Mouse (Mus musculus) midbrain, embryonic 10.5 days (tissue): Measurements from ENCODE around the gene Cntd1. TPM values are rescaled to one million over a fixed set of nuclear protein-coding genes. Genes with fewer than 3 reads are reported as not detected.
A peak's percentile ranks its signal among the peaks of the same experiment; 100 is the strongest.
"Not testable (repeated sequence)": the region's sequence is repeated elsewhere in the genome, so short reads cannot be mapped to it uniquely, and the experiment has no call there.

Source experiments
- DNase-seq: peaks from one replicate; pipeline ENCODE4 v3.0.0-alpha.2; 2017; ENCODE audit warnings: low spot score
- H3K27ac ChIP-seq: fragments of 300-500 bp; sonication (generic); replicated peaks from 2 replicates; pipeline ENCODE4 v1.5.1; 2016; ENCODE audit warnings: mild to moderate bottlenecking
- H3K27me3 ChIP-seq: fragments of 300-500 bp; sonication (generic); 2 replicates; pipeline ENCODE4 v1.6.1; 2016; ENCODE audit warnings: low read depth, mild to moderate bottlenecking; ENCODE audit not compliant: poor library complexity, severe bottlenecking
- H3K36me3 ChIP-seq: fragments of 300-500 bp; sonication (generic); 2 replicates; pipeline ENCODE4 v1.6.1; 2016; ENCODE audit warnings: mild to moderate bottlenecking, moderate library complexity
- H3K4me1 ChIP-seq: fragments of 300-500 bp; sonication (generic); 2 replicates; pipeline ENCODE4 v1.6.1; 2016
- H3K4me3 ChIP-seq: fragments of 300-500 bp; sonication (generic); 2 replicates; pipeline ENCODE4 v1.5.1; 2016; ENCODE audit warnings: mild to moderate bottlenecking, moderate library complexity
- H3K9me3 ChIP-seq: fragments of 300-500 bp; sonication (generic); replicated peaks from 2 replicates; pipeline ENCODE4 v1.6.1; 2016; ENCODE audit warnings: mild to moderate bottlenecking
- whole genome bisulfite sequencing: fragments of 180-500 bp; shearing (Covaris S2); methylation state at CpG from one replicate; pipeline ENCODE4 v1.1.7; 2016; 5-methylcytosine and 5-hydroxymethylcytosine counted together
- polyA plus RNA-seq: library from polyadenylated mRNA; unstranded; fragments of >200 nt; fragmentation: Nextera tagmentation; extraction: Ambion mirVana; gene quantifications from 2 replicates; pipeline ENCODE4 v1.2.1, GENCODE M21; 2016

Cntd1 gene
- polyA plus RNA-seq, 1 experiment from 2014 or later: 1.8 TPM

GRCm38 (mm10) chr11:101330371-101330924 is 51.6 kb downstream of the Cntd1 start, which contains the start of gene Aoc3:
Gene Aoc3, plus strand, starts transcription at chr11:101330605.
- WGBS: 84% methylated on average over 7 of the region's 7 CpGs

GRCm38 (mm10) chr11:101330961-101331360 is 52.1 kb downstream of the Cntd1 start:
- H3K4me3 ChIP-seq, DNase-seq, H3K9me3 ChIP-seq, H3K36me3 ChIP-seq, H3K27ac ChIP-seq, H3K27me3 ChIP-seq: not testable (repeated sequence)
- WGBS: 83% methylated on average over 6 of the region's 6 CpGs
- peaks cover 24% of the 10 kb centered on the region for H3K4me1 ChIP-seq

More at GRCm38 (mm10) chr11:101330371-101330924, 51.6 kb downstream of the Cntd1 start, which contains the start of gene Aoc3:
- Histone ChIP-seq H3K4me3 (no peak within 1 kb of the TSS), H3K27me3 (no peaks in the 10 kb centered on the region), H3K9me3 (no peaks in the 10 kb centered on the region), H3K4me1 (peaks cover 21% of the 10 kb centered on the region), H3K27ac (no peak within 1 kb of the TSS), H3K36me3 (peaks cover 13% of the 10 kb centered on the region)
- DNase-seq: no peak

GRCm38 (mm10) chr11:101332537-101332936 is 53.7 kb downstream of the Cntd1 start:
- no peaks in the 10 kb centered on the region for H3K36me3 ChIP-seq
- H3K9me3 ChIP-seq: no peaks in the 10 kb centered on the region
- no peaks in the 10 kb centered on the region for H3K27me3 ChIP-seq
- 74% methylated on average over 3 of the region's 3 CpGs for WGBS
- H3K27ac ChIP-seq: no peak overlapping the region
- no peak overlapping the region for H3K4me3 ChIP-seq
- DNase-seq: no peak
- peaks cover 31% of the 10 kb centered on the region for H3K4me1 ChIP-seq

GRCm38 (mm10) chr11:101334023-101334422 is 55.2 kb downstream of the Cntd1 start:
- Histone ChIP-seq H3K4me1 (peaks cover 45% of the 10 kb centered on the region), H3K4me3 (0 out of 2 replicates have a peak overlapping the region, but pooled peaks have one; percentile 3), H3K9me3 (no peaks in the 10 kb centered on the region), H3K27ac (peak overlapping the region; percentile 71), H3K36me3 (no peaks in the 10 kb centered on the region), H3K27me3 (no peaks in the 10 kb centered on the region)
- WGBS: 23% methylated on average over 10 of the region's 10 CpGs
- peak; percentile 57 for DNase-seq

GRCm38 (mm10) chr11:101334516-101334915 is 55.7 kb downstream of the Cntd1 start:
- 4% methylated on average over 6 of the region's 6 CpGs for WGBS
- 0 out of 2 replicates have a peak overlapping the region, but pooled peaks have one; percentile 3 for H3K4me3 ChIP-seq
- H3K4me1 ChIP-seq: peaks cover 45% of the 10 kb centered on the region
- peak overlapping the region; percentile 71 for H3K27ac ChIP-seq
- no peaks in the 10 kb centered on the region for H3K9me3 ChIP-seq
- no peaks in the 10 kb centered on the region for H3K27me3 ChIP-seq
- peak; percentile 75 for DNase-seq
- H3K36me3 ChIP-seq: no peaks in the 10 kb centered on the region

GRCm38 (mm10) chr11:101335685-101336084 is 56.9 kb downstream of the Cntd1 start:
- peaks cover 42% of the 10 kb centered on the region for H3K4me1 ChIP-seq
- H3K4me3 ChIP-seq: no peak overlapping the region
- H3K36me3 ChIP-seq: no peaks in the 10 kb centered on the region
- 86% methylated on average over 9 of the region's 9 CpGs for WGBS
- no peak overlapping the region for H3K27ac ChIP-seq
- DNase-seq: no peak
- H3K27me3 ChIP-seq: no peaks in the 10 kb centered on the region
- H3K9me3 ChIP-seq: no peaks in the 10 kb centered on the region

GRCm38 (mm10) chr11:101338123-101338760 is 59.4 kb downstream of the Cntd1 start:
- peak; percentile 68 for DNase-seq
- H3K27ac ChIP-seq: peak overlapping the region; percentile 77

More at GRCm38 (mm10) chr11:101338123-101338760, 59.4 kb downstream of the Cntd1 start:
- H3K27me3 ChIP-seq: no peaks in the 10 kb centered on the region
- peak overlapping the region; percentile 55 for H3K4me3 ChIP-seq
- no peaks in the 10 kb centered on the region for H3K9me3 ChIP-seq
- 2% methylated on average over 9 of the region's 9 CpGs for WGBS
- no peaks in the 10 kb centered on the region for H3K36me3 ChIP-seq
- H3K4me1 ChIP-seq: peaks cover 40% of the 10 kb centered on the region

Other genes starting within 250 kb of the Cntd1 start
- gene Naglu, start 209.0 kb upstream of the Cntd1 start, polyA plus RNA-seq: 10.0 and 11.6 TPM in 2 replicates
- gene Hsd17b1, start 200.6 kb upstream of the Cntd1 start, polyA plus RNA-seq: 0.12 TPM in 1 of 2 replicates, not detected in the other
- gene Coasy, start 196.4 kb upstream of the Cntd1 start, polyA plus RNA-seq: 57.5 TPM in 2 replicates
- gene Mlx, start 191.7 kb upstream of the Cntd1 start, polyA plus RNA-seq: 42.7 and 49.1 TPM in 2 replicates
- 74.3 and 77.3 TPM in 2 replicates for gene Psmc3ip, start 183.6 kb upstream of the Cntd1 start, polyA plus RNA-seq
- gene Retreg3, start 159.1 kb upstream of the Cntd1 start, polyA plus RNA-seq: 16.4 and 20.2 TPM in 2 replicates
- 131 and 135 TPM in 2 replicates for gene Tubg1, start 159.1 kb upstream of the Cntd1 start, polyA plus RNA-seq
- 2.1 and 3.9 TPM in 2 replicates for gene Tubg2, start 123.1 kb upstream of the Cntd1 start, polyA plus RNA-seq
- gene Cntnap1, start 108.5 kb upstream of the Cntd1 start, polyA plus RNA-seq: 0.28 and 0.43 TPM in 2 replicates
- gene Plekhh3, start 107.7 kb upstream of the Cntd1 start, polyA plus RNA-seq: 4.5 and 5.6 TPM in 2 replicates
- gene Ccr10, start 103.6 kb upstream of the Cntd1 start, polyA plus RNA-seq: 0.17 and 0.20 TPM in 2 replicates
- 11.1 and 11.2 TPM in 2 replicates for gene Ezh1, start 52.5 kb upstream of the Cntd1 start, polyA plus RNA-seq
- 64.7 and 71.5 TPM in 2 replicates for gene Ramp2, start 33.0 kb upstream of the Cntd1 start, polyA plus RNA-seq
- gene Vps25, start 25.3 kb upstream of the Cntd1 start, polyA plus RNA-seq: 137 and 143 TPM in 2 replicates
- gene Wnk4, start 18.4 kb upstream of the Cntd1 start, polyA plus RNA-seq: 5.4 and 8.0 TPM in 2 replicates
- 223 and 228 TPM in 2 replicates for gene Coa3, start 102 bp downstream of the Cntd1 start, polyA plus RNA-seq
- gene Becn1, start 23.3 kb downstream of the Cntd1 start, polyA plus RNA-seq: 152 and 162 TPM in 2 replicates
- gene Psme3, start 37.2 kb downstream of the Cntd1 start, polyA plus RNA-seq: 181 and 194 TPM in 2 replicates
- 1.6 and 2.5 TPM in 2 replicates for gene Aoc2, start 46.1 kb downstream of the Cntd1 start, polyA plus RNA-seq
- 0.04 TPM in 1 of 2 replicates, not detected in the other for gene Aoc3, start 51.6 kb downstream of the Cntd1 start, polyA plus RNA-seq
- gene G6pc, start 88.5 kb downstream of the Cntd1 start, polyA plus RNA-seq: not detected in 2 replicates
- gene Aarsd1, start 138.6 kb downstream of the Cntd1 start, polyA plus RNA-seq: 105 TPM in 2 replicates
- gene Gm27029, start 145.8 kb downstream of the Cntd1 start, polyA plus RNA-seq: 8.4 and 9.4 TPM in 2 replicates
- gene Rundc1, start 146.1 kb downstream of the Cntd1 start, polyA plus RNA-seq: 22.8 and 24.0 TPM in 2 replicates
- 2.4 and 3.7 TPM in 2 replicates for gene Ptges3l, start 146.3 kb downstream of the Cntd1 start, polyA plus RNA-seq
- gene Rpl27, start 163.3 kb downstream of the Cntd1 start, polyA plus RNA-seq: 382 and 448 TPM in 2 replicates
- 3.2 and 4.0 TPM in 2 replicates for gene Ifi35, start 169.4 kb downstream of the Cntd1 start, polyA plus RNA-seq
- gene Rnd2, start 186.0 kb downstream of the Cntd1 start, polyA plus RNA-seq: 38.8 and 57.7 TPM in 2 replicates
- gene Vat1, start 187.2 kb downstream of the Cntd1 start, polyA plus RNA-seq: 36.1 and 47.7 TPM in 2 replicates